Mouse (Mus musculus): ENCODE results near the gene Tbc1d16. TPM values are rescaled to one million over a fixed set of nuclear protein-coding genes. Genes with fewer than 3 reads are reported as not detected.

Gene Tbc1d16
- polyA plus RNA-seq, 2 experiments: 16.3 to 29.2 TPM

DNA sequence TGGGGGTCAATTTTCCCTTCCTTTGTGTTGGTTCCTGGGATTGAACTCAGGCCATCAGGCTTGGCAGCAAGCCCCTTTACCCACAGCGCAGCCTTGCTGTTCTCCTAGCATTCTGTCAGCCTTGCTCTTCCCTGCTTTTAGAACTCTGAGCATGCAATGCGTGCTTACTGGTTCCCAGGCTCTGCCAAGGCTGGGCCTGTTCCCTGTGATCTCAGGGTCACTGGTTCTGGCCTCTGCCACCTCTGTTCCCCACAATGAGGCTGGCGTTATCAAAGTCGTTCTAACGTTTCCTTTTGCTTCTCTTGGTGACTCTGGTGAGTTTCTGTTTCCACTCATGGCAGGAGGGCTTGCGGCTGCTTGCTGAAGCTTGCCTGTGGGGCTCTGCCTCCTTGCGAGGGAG, 110.4 kb downstream of the Tbc1d16 start:
- H3K4me2 ChIP-seq (replicated peaks; ENCODE audit: low read depth, low read length, severe bottlenecking): no peak overlapping the region
- no peak overlapping the region for H3K9ac ChIP-seq (ENCODE audit: low read depth, low read length, severe bottlenecking)
- DNase-seq (ENCODE audit: low spot score) (no peak), ATAC-seq (ENCODE audit: low FRiP score, low read depth) (no peak)
- H3K27ac ChIP-seq (replicated peaks; ENCODE audit: low read depth, low read length): no peak overlapping the region
- H3K36me3 ChIP-seq (ENCODE audit: control insufficient read depth, insufficient read depth, low read length): no peaks in the 10 kb centered on the region
- no peaks in the 10 kb centered on the region for H3K9me3 ChIP-seq (ENCODE audit: control insufficient read depth, low read length)
- H3K4me3 ChIP-seq (replicated peaks; ENCODE audit: low read length): no peak overlapping the region
- TF ChIP-seq POLR2A (IDR thresholded peaks at IDR 0.05; ENCODE audit: borderline replicate concordance, extremely low read depth, insufficient read depth, insufficient read length): no peak
- H3K4me1 ChIP-seq (ENCODE audit: control insufficient read depth, insufficient read depth, low read length): peaks cover 11% of the 10 kb centered on the region
- whole genome bisulfite sequencing: 47% methylated on average over 7 of the region's 7 CpGs
- no peaks in the 10 kb centered on the region for H3K27me3 ChIP-seq (ENCODE audit: control insufficient read depth, insufficient read depth, low read length)

DNA sequence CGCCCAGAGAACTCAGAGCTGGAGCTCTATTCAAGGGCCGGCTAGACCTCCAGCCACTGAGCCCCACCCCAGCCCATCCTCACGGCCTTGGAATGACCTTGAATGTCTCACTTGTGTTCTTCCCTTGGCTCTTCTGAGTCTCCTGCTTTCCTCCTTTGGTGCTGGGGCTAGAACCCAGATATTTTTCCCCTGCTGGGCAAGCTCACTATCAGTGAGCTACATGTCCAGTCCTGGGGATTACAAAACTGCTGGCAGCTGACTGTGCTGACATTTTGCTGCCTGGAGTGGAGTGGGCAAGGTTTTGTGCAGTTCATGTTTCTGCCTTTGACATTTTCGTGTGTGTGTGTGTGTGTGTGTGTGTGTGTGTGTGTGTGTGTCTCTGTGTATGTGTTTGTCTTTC, 111.3 kb downstream of the Tbc1d16 start:
- WGBS: 60% methylated on average over 4 of the region's 4 CpGs
- Histone ChIP-seq H3K9me3 (ENCODE audit: control insufficient read depth, low read length) (no peaks in the 10 kb centered on the region), H3K36me3 (ENCODE audit: control insufficient read depth, insufficient read depth, low read length) (no peaks in the 10 kb centered on the region), H3K4me2 (replicated peaks; ENCODE audit: low read depth, low read length, severe bottlenecking) (no peak overlapping the region), H3K4me3 (replicated peaks; ENCODE audit: low read length) (no peak overlapping the region), H3K27ac (replicated peaks; ENCODE audit: low read depth, low read length) (no peak overlapping the region), H3K4me1 (ENCODE audit: control insufficient read depth, insufficient read depth, low read length) (peaks cover 11% of the 10 kb centered on the region), H3K27me3 (ENCODE audit: control insufficient read depth, insufficient read depth, low read length) (no peaks in the 10 kb centered on the region), H3K9ac (ENCODE audit: low read depth, low read length, severe bottlenecking) (no peak overlapping the region)
- TF ChIP-seq POLR2A (IDR thresholded peaks at IDR 0.05; ENCODE audit: borderline replicate concordance, extremely low read depth, insufficient read depth, insufficient read length): no peak
- no peak for ATAC-seq (ENCODE audit: low FRiP score, low read depth)
- DNase-seq (ENCODE audit: low spot score): no peak

DNA sequence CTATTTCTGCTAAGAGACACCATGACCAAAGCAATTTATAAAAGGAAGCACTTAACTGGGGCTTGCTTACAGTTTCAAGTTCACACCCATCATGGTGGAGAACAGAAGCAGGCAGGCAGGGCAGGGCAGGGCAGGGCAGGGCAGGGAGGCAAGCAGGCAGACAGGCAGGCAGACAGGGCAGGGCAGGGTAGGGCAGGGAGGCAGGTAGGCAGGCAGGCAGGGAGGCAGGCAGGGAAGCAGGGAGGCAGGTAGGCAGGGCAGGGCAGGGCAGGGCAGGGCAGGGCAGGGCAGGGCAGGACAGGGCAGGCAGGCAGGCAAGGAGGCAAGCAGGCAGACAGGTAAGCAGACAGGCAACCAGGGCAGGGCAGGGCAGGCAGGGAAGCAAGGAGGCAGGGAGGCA, 115.6 kb downstream of the Tbc1d16 start:
- H3K27me3 ChIP-seq (ENCODE audit: control insufficient read depth, insufficient read depth, low read length): no peaks in the 10 kb centered on the region
- no peak for DNase-seq (ENCODE audit: low spot score)

DNA sequence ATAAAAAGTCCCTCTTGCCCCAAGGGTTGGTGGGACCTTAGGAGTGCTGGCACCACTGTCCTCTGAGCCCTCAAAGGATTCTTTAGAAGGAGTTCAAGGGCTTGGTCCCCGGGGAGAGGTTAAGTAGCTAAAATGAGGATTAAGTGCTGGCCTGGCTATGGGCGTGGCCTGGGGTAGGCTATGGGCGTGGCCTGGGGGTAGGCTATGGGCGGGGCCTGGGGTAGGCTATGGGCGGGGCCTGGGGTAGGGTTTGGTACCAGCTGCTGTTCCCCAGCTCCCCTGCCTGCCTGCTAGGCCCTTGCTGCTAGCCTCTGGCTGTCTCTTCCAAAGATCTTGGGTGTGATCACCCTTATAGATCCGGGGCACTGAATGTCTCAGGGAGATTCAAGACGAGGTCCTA, 117.0 kb downstream of the Tbc1d16 start:
- ATAC-seq (ENCODE audit: low FRiP score, low read depth): no peak
- Histone ChIP-seq H3K4me2 (replicated peaks; ENCODE audit: low read depth, low read length, severe bottlenecking) (no peak overlapping the region), H3K4me1 (ENCODE audit: control insufficient read depth, insufficient read depth, low read length) (no peaks in the 10 kb centered on the region), H3K27me3 (ENCODE audit: control insufficient read depth, insufficient read depth, low read length) (no peaks in the 10 kb centered on the region), H3K4me3 (replicated peaks; ENCODE audit: low read length) (no peak overlapping the region), H3K27ac (replicated peaks; ENCODE audit: low read depth, low read length) (no peak overlapping the region), H3K36me3 (ENCODE audit: control insufficient read depth, insufficient read depth, low read length) (no peaks in the 10 kb centered on the region), H3K9ac (ENCODE audit: low read depth, low read length, severe bottlenecking) (no peak overlapping the region), H3K9me3 (ENCODE audit: control insufficient read depth, low read length) (no peaks in the 10 kb centered on the region)
- 16% methylated on average over 7 of the region's 7 CpGs for WGBS
- no peak for DNase-seq (ENCODE audit: low spot score)
- no peak for TF ChIP-seq POLR2A (IDR thresholded peaks at IDR 0.05; ENCODE audit: borderline replicate concordance, extremely low read depth, insufficient read depth, insufficient read length)

More for the DNA sequence above, 115.6 kb downstream of the Tbc1d16 start:
- H3K36me3 ChIP-seq (ENCODE audit: control insufficient read depth, insufficient read depth, low read length): no peaks in the 10 kb centered on the region
- no peak overlapping the region for H3K4me3 ChIP-seq (replicated peaks; ENCODE audit: low read length)
- ATAC-seq (ENCODE audit: low FRiP score, low read depth): no peak
- no peaks in the 10 kb centered on the region for H3K9me3 ChIP-seq (ENCODE audit: control insufficient read depth, low read length)
- no peak overlapping the region for H3K27ac ChIP-seq (replicated peaks; ENCODE audit: low read depth, low read length)
- no peaks in the 10 kb centered on the region for H3K4me1 ChIP-seq (ENCODE audit: control insufficient read depth, insufficient read depth, low read length)
- TF ChIP-seq POLR2A (IDR thresholded peaks at IDR 0.05; ENCODE audit: borderline replicate concordance, extremely low read depth, insufficient read depth, insufficient read length): no peak
- no peak overlapping the region for H3K4me2 ChIP-seq (replicated peaks; ENCODE audit: low read depth, low read length, severe bottlenecking)
- H3K9ac ChIP-seq (ENCODE audit: low read depth, low read length, severe bottlenecking): no peak overlapping the region

DNA sequence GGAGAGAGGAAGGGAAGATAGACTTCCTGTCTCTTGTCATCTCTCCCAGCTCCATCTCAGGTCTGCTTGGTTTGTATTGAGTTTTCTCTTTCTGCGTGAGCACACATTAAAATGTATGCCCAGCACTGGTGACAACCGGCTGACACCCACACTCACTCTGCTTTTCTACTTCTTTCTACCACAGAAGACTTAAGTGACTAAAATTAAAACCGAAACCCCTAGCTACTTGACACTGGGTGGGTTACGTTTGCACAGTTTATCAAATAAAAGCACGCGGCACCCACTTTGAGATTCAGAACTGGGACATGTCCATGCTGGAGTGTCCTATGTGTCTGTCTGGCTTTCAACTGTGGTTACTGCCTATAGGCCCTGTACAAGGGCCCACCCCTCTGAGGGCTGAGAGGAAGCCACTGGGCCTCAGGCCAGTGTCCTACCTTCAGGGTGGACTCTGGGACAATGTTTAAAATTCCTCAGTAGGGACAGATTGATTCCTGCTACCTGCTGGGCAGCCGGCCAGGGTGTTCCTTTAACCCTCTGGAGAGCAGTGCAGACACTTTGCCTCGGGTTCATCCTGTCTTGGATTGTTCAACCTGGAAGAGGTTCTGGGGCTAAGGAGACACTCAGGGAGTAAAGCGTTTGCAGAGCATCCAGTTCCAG, 118.8 kb downstream of the Tbc1d16 start:
- ATAC-seq (ENCODE audit: low FRiP score, low read depth) (no peak), DNase-seq (ENCODE audit: low spot score) (no peak)
- Histone ChIP-seq H3K4me3 (replicated peaks; ENCODE audit: low read length) (no peak overlapping the region), H3K27me3 (ENCODE audit: control insufficient read depth, insufficient read depth, low read length) (no peaks in the 10 kb centered on the region), H3K4me2 (replicated peaks; ENCODE audit: low read depth, low read length, severe bottlenecking) (no peak overlapping the region), H3K27ac (replicated peaks; ENCODE audit: low read depth, low read length) (no peak overlapping the region), H3K9ac (ENCODE audit: low read depth, low read length, severe bottlenecking) (no peak overlapping the region), H3K4me1 (ENCODE audit: control insufficient read depth, insufficient read depth, low read length) (peaks cover 3% of the 10 kb centered on the region; the same call in 1 of the 2 replicates), H3K9me3 (ENCODE audit: control insufficient read depth, low read length) (no peaks in the 10 kb centered on the region), H3K36me3 (ENCODE audit: control insufficient read depth, insufficient read depth, low read length) (no peaks in the 10 kb centered on the region)
- no peak for TF ChIP-seq POLR2A (IDR thresholded peaks at IDR 0.05; ENCODE audit: borderline replicate concordance, extremely low read depth, insufficient read depth, insufficient read length)
- 75% methylated on average over 9 of the region's 9 CpGs for WGBS

Data from limb, embryonic 14.5 days (tissue).